Mouse (Mus musculus): ENCODE measurements around the gene Uqcc2.

Uqcc2 gene

DNA sequence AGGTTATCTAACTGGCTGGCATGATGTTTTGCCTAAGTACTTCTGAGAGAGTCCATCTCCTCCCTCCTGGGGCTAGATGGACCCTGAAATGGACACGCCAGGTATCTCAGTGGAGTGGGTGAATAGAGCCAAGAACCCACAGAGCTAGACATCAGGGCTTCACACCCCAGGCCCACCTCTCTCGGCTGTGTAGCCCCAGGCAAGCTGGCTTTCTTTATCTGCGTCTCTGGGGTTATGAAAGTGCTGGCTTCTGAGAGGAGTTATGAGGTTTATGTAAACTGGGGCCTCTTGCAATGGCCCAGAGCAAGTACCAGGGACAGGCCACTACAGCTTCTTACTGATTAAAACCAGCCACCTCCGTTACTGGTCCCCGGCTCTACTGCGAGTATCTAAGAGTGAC, 21.2 kb upstream of the Uqcc2 start:
- no peak for DNase-seq (ENCODE audit: low spot score in 2 of 2)

DNA sequence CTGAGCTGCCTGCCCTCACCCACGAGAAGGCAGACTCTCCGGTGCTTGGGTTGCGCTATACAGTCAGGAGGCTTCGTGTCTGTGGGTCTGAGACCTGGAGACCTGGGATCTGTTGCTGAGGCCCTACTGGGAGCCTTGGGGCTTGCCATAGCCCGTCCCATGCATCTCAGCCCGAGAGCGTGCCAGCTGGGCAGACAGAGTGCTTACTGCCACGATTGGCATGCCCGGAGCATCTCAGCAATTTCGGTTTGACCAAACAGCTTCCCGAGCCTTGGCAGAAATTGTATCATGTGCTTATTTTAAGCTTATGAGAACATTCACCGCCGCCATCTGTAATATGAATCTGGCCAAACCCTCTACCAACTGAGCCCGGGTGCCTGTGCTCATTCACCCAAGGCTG, 20.5 kb upstream of the Uqcc2 start:
- no peak for DNase-seq (ENCODE audit: low spot score in 2 of 2)

DNA sequence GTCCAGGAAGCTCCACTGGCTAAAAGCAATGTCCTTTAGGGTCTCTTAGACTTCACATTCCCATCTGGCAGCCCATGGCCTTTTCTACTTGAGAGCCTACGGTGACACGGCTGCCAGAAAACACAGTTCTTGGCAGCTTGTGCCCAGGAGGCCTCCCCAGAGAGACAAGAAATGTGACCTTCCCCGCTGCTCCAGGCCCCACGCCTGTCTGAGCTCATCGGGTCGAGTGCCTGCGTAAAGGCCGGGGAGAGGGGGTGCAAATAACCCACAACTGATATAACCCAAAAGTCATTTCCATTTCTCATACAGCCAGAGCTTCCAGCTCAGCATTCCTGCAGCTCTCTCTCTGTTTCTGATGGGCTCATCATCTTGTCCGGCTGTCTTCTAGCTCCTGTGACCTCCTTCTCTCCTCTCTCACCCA, 20.1 kb upstream of the Uqcc2 start:
- no peak for DNase-seq (ENCODE audit: low spot score in 2 of 2)

DNA sequence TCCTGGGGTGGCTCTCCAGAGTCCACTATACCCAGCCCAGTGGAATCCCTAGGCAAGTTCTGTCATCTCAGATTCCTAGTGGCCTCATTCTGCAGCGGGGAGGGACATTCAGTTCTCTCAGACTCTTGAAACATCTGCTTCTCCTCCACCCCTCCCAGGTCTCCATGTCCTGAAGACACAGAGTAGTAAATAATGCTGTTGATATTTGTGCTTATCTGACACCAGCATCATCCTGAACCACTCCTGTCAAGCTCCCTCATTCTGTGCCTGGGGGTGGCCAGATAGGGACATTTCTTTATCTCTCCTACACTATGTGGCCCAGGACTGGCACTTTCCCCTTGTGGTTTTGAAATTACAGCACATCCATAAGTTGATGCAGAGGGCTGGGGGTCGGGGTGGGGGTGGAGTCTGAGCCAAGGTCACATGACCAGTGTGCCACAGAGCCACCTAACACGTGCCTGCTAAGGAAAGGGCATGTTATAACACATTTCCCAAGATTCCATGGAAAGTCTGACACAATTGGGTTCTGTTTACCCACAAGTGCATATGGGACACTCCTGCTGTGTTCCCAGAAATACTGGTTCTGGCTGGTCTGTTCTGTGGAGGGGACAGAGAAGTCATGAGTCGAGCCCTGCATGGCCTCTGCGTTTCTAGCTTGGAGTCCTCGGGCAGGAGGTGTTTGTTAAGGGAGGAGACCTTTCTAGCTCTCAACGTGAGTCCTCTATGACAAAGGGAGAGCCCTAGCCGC, 19.4 kb upstream of the Uqcc2 start:
- peak in 1 of 2 experiments; percentile 50 for DNase-seq (ENCODE audit: low spot score in 2 of 2)

DNA sequence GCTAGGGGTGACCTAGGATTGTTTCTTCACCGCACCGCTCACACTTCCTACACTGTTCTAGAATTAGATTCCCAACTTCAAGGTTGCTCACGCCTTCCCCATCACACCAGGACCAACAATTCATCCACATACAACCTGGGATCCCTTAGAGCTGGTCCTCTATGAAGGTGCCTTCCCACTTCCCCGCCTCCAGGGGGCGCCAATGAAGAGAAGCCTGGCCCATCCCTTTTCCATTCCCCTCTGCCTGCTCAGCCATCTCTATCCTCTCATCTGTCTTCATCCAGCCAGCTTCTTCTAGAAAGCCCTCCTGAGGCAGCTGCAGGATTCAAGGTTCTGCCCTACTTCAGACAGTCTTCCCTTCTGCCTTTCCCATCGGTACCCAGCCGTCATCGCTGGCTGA, 17.7 kb upstream of the Uqcc2 start:
- peak; percentile 57 to 81 for DNase-seq (ENCODE audit: low spot score in 2 of 2)

DNA sequence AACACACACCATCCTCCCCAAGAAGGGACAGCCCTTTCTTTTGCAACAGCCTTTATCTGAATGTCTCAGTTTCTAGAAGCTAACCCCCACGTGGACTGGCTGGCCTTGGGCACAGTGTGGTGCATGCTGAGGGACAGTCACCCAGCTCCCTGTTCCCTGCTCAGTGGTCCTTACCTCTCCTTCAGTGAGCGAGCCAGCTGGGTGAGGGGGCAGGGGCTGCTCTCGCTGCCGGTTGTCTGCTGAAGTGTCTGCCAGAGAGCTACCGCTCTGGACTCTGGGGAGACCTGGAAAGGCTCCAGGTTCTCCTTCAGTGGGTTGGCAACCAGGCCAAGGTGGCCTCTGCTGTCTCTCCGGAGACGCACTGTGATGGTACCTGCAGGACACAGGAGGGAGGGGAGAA, 17.2 kb upstream of the Uqcc2 start:
- DNase-seq (ENCODE audit: low spot score in 2 of 2) = no peak

DNA sequence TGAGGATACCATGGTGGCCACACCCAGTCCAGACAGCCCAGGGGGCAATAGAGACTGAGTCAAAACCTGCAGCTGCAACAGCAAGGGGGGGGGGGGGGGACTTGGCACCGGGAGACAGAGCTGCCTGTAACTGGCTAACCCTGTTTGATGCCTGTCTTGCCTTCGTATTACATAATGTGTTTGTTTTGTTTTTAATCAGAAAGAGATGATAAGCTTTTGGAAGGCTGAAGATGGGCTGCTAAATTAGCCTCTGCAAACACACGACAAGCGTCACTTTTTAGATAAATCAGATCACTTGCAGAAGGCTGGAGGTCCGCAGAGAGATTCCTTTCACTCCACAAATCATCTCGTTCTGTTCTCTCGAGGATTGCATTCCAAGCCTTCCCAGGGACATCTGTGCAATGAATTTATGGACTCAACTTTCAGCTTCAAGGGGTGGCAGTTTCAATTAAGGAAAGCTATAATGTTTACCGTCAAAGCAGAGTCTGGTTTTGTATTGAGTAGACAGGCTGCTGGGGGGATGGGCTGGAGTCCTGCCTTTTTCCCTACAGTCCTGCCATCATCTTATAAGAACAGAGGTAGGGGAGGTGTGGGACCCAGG, 12.7 kb upstream of the Uqcc2 start:
- DNase-seq (ENCODE audit: low spot score in 2 of 2) = no peak

DNA sequence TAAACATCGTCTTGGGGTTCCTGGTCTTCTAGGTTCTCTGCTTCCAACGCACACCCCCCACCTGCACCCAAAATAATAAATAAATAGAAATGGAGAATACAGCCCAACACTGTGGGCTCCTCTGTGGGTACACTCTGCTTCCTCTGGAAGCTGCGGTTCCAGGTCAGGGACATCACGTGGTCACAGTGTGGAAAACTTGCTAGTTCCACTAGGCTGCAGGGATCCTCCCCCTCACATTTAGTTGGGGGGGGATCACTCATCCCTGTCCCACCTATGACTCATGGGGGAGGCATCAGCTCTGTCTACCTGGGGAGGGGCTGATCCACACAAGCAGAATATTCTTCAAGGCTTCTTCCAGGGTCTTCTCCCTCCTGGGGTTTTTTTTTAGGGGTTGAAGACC, 10.4 kb upstream of the Uqcc2 start:
- no peak for DNase-seq (ENCODE audit: low spot score in 2 of 2)

DNA sequence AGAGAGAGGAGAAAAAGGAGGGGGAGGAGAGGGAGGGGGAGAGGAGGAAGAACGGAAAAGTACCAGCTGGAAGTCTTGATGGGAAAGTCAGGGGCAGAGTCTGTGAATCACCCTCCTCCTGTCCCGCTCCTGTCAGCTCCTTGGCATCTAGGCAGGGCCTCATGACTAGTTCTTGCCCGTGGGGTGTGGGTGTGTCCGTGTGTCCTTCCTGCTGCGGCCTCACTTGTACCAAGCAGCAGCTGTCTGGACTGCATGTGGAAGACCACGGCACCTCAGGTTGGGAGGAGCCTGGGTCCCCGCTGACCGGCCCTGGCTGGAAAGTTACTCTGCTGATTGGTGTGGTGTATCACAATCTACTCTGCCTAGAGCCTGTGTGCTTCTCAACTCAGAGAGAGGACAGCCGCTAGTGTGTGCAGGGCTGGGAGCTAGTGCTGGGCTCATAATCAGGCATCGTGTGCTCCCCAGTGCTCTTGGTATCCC, 8.3 kb upstream of the Uqcc2 start:
- DNase-seq (ENCODE audit: low spot score in 2 of 2) = no peak

DNA sequence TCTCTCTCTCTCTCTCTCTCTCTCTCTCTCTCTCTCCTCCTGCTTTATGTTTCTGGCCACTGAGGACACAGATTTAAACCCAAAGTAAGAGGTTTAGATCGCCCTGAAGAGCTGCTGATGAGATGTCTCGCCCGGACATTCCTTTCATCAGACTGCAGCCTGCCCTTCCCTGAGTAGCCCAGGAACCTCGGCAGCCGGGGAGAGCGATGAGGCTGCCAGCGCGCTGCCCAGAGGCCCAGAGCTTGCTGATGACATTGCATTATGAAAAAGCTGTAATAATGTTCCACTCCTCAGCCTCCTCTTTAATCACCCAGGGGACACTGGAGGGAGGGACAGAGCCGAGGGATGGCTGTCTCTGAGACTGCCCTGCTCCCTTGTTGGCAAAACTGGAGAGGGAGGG, 6.5 kb upstream of the Uqcc2 start:
- DNase-seq (ENCODE audit: low spot score in 2 of 2) = no peak

DNA sequence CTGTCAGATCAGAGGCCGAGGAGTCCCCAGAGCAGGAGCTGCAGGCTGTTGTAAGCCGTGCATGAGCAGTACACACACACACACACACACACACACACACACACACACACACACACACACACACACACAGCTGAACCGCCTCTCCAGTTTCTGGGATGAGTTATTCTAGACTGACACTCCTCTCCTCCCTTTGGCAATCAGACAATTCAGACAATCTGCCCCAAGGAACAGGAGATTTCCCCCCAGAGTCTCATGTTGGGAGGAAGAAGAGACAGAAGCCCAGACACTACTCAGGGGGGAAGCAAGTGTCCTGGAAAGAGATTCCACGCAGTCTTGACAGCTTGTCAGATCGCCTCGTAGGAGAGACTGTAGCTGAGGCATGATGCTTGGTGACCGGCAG, 5.6 kb upstream of the Uqcc2 start:
- no peak for DNase-seq (ENCODE audit: low spot score in 2 of 2)

DNA sequence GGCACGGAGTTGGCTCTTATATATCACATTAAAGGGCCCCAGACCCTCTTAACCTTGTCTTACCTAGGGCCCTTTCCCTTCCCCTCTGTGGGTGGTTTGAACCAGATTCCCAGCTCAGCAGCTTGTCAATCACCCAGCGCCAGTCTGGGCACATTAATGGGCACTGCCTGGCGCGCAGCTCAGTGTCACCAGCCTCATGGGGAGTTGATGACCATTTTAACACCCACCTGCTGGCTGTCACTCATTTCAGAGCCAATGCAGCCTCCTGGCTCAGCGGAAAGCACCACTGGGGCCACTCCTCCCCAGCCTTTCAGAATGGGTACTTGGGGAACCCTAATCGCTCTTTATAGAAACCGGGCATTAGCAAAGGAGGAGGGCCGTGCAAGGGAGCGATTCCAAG, 4.7 kb upstream of the Uqcc2 start:
- no peak for DNase-seq (ENCODE audit: low spot score in 2 of 2)

DNA sequence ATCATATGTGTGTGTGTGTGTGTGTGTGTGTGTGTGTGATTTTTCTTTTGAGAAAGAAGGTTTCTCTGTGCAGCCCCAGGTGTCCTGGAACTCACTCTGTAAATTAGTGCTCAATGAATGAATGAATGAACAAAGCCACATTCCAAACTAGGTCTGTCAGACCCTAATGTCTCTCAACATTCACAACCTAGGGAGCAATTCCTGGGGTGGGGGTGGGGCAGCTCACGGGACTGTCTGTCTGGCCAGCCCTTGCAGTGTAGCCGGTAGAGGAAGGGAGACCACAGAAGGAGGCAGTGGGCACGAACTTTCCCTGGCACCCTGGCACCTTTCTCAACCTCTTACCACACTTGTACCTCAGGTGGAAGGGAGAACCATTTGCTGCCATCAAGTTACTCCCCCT, 999 bp upstream of the Uqcc2 start:
- DNase-seq (ENCODE audit: low spot score in 2 of 2) = no peak

DNA sequence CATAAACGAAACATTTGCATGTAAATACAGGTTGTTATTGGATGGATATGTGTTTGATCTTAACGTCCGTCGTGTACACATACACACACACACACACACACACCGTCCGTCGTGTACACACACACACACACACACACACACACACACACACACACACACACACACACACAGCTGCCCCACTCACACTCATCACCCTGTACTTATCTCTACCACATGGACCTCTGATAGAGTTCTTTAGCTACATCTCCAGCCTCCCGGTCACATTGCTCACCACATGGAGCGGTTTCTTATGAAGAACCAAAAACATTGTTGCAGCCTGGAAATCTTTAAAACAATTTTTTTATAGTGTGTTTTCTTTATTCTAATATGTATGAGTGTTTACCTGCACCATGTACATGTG, 471 bp upstream of the Uqcc2 start:
- no peak for DNase-seq (ENCODE audit: low spot score in 2 of 2)

DNA sequence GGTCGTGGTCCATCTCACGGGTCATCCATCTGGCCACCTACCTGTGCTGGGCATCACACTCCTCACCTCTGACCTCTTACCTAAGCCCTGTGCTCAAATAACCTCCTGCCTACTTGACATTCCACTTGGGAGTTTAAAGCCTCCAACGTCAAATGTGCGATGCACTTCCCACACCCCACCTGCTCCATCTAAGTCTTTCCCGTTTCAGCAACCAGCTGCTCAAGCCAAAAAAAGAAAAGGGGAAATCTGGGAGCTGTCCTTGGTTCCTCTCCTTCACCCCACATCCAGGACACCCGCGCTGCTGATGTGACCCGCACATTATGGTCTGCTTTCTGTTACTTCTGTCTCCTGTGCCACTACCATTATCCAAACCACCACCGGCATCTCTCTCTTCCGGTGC, 1.5 kb downstream of the Uqcc2 start:
- DNase-seq (ENCODE audit: low spot score in 2 of 2) = no peak

DNA sequence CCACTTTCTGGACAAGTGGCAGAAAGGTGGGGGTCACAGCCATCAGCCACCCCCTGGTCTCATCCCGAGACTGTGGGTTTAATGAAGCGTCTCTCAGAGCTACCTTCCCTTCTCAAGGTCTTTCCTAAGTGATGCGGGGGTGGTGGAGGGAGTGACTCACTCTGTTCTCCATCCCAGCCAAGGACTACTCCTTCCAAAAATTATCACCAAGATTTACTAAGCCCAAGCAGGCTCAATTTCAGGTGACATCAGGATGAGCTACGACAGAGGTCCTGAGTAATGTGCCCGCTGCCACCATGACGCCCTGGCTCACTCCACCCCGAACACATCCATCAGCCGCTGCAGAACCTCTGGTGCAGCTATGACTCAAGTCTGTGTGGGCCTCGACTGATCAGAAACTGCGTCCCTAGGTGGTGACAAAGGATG, 2.5 kb downstream of the Uqcc2 start:
- DNase-seq (ENCODE audit: low spot score in 2 of 2) = no peak

DNA sequence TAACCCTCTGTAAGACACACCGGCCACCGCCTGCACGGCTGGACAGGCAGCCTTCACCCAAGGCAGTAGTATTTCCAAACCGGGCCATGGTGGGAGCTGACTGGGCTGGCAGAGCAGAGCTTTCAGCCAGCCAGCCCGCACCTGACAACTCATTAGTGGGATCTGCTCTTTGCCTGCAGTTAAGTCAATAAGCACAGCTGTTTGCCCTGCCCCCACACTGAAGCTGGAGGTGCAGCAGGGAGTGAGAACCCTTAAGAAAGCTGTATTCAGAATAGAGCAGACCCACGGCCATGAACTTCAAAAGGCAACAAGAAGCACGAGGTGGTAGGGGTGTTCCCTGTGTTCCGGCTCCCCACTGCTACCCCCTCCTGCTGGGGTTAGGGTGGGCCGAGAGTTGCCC, 3.5 kb downstream of the Uqcc2 start:
- DNase-seq (ENCODE audit: low spot score in 2 of 2) = no peak

DNA sequence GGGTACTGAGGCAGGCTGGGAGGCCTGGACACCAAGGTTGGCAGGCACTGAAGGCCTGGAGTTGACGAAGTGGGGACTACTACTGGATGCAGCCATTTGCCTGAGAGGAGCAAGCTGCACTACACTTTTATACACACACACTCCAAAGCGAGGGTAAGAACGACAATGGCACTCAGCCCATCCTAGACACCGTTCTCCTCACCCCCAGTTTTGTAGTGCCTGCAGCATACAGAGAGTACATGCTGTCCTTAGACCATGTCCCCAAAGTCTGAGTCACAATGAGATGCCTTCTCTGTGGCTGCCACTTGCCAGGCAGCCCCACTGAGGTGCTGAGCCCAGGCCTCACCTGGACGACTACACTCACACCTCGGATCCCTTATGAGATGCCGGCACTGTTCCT, 3.9 kb downstream of the Uqcc2 start:
- DNase-seq (ENCODE audit: low spot score in 2 of 2) = no peak

DNA sequence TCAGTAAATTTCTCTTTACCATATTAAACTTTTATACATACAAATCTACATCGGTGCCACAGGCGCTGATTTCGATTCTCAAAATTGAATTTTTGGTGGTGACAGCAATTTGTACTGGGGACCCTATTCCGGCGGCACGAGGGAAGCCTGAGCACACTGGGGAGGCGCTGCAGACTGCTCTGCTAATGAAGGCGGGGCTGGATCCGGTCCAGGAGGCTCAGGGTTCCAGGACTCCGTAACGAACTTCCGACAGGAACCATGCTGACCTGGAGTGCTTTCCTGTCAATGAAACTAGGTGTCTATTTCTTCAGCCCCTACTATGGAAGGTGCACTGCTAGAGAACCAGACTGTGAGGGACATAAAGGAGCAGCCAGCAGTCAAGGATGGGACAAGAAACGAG, 4.4 kb downstream of the Uqcc2 start:
- no peak for DNase-seq (ENCODE audit: low spot score in 2 of 2)

DNA sequence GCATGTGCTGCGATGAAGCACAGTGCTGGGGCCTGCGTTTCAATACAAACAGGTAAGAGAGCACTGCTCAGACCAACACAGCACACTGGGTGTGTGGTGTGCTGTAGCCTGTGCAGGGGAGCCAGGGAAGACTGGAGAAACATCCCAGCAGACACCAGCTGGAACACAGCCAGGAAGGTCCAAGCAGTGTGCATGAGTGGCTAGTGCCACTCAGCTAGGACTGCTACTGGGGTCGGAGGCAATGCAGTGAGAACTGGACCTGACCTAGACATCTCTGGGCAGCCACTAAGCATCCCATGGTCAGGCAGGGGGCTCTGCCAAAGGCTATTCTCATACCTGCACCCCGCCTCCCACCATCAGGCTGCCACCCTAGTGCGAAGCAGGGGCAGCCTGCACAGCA, 5.5 kb downstream of the Uqcc2 start:
- no peak for DNase-seq (ENCODE audit: low spot score in 2 of 2)

DNA sequence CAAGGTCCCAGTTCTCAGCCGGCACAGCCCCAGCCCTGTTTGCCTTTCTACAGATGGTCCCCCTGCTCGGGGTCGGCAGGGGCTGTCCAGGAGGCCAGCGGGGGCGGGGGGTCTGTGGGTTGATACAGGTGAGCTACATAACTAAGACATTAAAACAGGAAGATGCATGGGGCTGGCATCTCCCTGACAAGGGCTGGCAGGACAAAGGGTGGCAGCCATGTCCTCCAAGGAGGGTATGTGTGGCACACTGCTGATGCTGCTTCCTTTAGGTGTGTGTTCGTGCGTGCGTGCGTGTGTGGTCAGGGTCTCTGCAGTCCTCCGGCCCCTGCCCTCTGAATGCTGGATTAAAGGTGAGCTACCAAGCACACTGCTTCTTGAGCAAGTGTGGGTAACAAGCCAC, 6.7 kb downstream of the Uqcc2 start:
- DNase-seq (ENCODE audit: low spot score in 2 of 2) = no peak

DNA sequence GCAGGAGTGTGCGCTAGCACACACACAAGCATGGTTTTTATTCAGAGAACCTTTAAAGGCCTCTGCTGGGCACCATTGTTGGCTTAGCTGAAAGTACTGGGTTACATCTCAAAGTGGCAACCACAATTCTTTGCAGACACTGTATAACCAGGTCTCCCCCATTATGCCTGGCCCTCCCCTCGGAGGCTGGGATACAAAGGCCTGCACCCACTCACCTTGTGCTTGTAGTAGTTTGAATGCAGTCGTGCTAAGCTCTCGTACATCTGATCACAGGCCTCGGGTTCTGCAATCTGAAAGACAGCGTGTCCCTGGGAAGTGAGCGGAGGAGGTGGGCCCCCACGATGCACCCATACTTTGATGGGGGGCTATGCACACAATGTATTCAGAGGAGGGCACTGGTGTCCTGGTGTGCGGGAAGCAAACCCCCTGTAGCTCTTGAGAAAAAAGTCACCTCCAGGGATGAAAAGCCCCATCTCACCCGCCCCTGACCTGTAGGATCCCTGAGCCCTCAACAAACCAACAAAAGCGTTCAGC, 8.0 kb downstream of the Uqcc2 start:
- no peak for DNase-seq (ENCODE audit: low spot score in 2 of 2)

DNA sequence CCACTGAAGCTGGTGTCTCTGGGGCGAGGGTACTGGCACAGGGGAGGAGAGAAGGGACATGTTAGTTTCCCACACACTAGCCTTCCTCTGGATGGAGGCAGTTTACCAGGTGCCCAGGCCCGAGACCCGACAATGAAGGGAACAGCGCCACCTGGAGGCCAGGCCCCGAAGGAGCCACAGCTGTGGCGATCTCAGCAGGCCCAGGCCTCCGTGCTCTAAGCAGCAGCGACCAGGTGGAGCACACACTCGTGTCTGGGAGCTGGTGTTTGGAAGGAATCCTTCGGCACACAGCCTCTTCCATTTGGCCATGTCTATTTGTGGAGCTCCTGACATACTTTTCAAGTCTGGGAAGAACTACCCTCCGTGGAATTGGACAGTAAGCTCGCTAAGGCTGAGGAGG, 8.5 kb downstream of the Uqcc2 start:
- DNase-seq (ENCODE audit: low spot score in 2 of 2) = peak; percentile 72 to 88

Measured in spleen, postnatal 10 days (tissue).